Mouse (Mus musculus) forebrain, embryonic 12.5 days (tissue): ENCODE measurements around the gene Hoxc10. TPM values are rescaled to one million over a fixed set of nuclear protein-coding genes. Genes with fewer than 3 reads are reported as not detected.

Source experiments
- ATAC-seq: fragments of 200-750 bp; cut with Nextera tagmentation; 2 replicates; pipeline ENCODE4 v1.8.0; 2017; ENCODE audit warnings: moderate TSS enrichment; ENCODE audit not compliant: low FRiP score
- H3K27ac ChIP-seq: fragments of 300-500 bp; sonication (generic); 2 replicates; pipeline ENCODE4 v1.5.1; 2016; ENCODE audit warnings: mild to moderate bottlenecking
- H3K27me3 ChIP-seq: fragments of 300-500 bp; sonication (generic); 2 replicates; pipeline ENCODE4 v1.6.1; 2016; ENCODE audit warnings: mild to moderate bottlenecking
- H3K36me3 ChIP-seq: fragments of 300-500 bp; sonication (generic); replicated peaks from 2 replicates; pipeline ENCODE4 v1.6.1; 2016; ENCODE audit warnings: mild to moderate bottlenecking
- H3K4me1 ChIP-seq: fragments of 300-500 bp; sonication (generic); 2 replicates; pipeline ENCODE4 v1.6.1; 2016
- H3K4me2 ChIP-seq: fragments of 300-500 bp; sonication (generic); 2 replicates; pipeline ENCODE4 v1.6.1; 2016; ENCODE audit warnings: mild to moderate bottlenecking, moderate library complexity
- H3K4me3 ChIP-seq: fragments of 300-500 bp; sonication (generic); replicated peaks from 2 replicates; pipeline ENCODE4 v1.5.1; 2016; ENCODE audit warnings: mild to moderate bottlenecking
- H3K9ac ChIP-seq: fragments of 300-500 bp; sonication (generic); 2 replicates; pipeline ENCODE4 v1.6.1; 2016; ENCODE audit warnings: mild to moderate bottlenecking
- H3K9me3 ChIP-seq: fragments of 300-500 bp; sonication (generic); 2 replicates; pipeline ENCODE4 v1.6.1; 2016
- WGBS: fragments of 180-500 bp; shearing (Covaris S2); methylation state at CpG from one replicate; pipeline ENCODE4 v1.1.7; 2016; 5-methylcytosine and 5-hydroxymethylcytosine counted together
- polyA plus RNA-seq: library from polyadenylated mRNA; unstranded; fragments of >200 nt; fragmentation: Nextera tagmentation; extraction: Ambion mirVana; gene quantifications from 2 replicates; pipeline ENCODE4 v1.2.1, GENCODE M21; 2016

Hoxc10 gene
- polyA plus RNA-seq, 1 experiment from 2014 or later, result not detected

GRCm38 (mm10) chr15:103001370-103001769, 34.8 kb downstream of the Hoxc10 start:
- ATAC-seq, result no peak
- Histone ChIP-seq H3K9me3 (no peaks in the 10 kb centered on the region), H3K27me3 (peaks cover 99% of the 10 kb centered on the region), H3K36me3 (no peaks in the 10 kb centered on the region), H3K9ac (no peak overlapping the region), H3K27ac (no peak overlapping the region), H3K4me2 (no peak overlapping the region), H3K4me3 (no peak overlapping the region), H3K4me1 (peaks cover 8% of the 10 kb centered on the region)
- 7% methylated on average over 2 of the region's 2 CpGs for WGBS

- WGBS, result 5% methylated on average over 4 of the region's 4 CpGs
- no peak for ATAC-seq
- H3K4me2 ChIP-seq, result no peak overlapping the region
- no peak overlapping the region for H3K27ac ChIP-seq
- peaks cover 99% of the 10 kb centered on the region for H3K27me3 ChIP-seq
- no peaks in the 10 kb centered on the region for H3K36me3 ChIP-seq
- peaks cover 8% of the 10 kb centered on the region for H3K4me1 ChIP-seq
- no peak overlapping the region for H3K9ac ChIP-seq
- H3K9me3 ChIP-seq, result no peaks in the 10 kb centered on the region
- no peak overlapping the region for H3K4me3 ChIP-seq
These were observed 35.6 kb downstream of the Hoxc10 start for GRCm38 (mm10) chr15:103002156-103002555.

GRCm38 (mm10) chr15:103002821-103003448, 36.3 kb downstream of the Hoxc10 start:
- H3K27ac ChIP-seq, result no peak overlapping the region
- H3K4me1 ChIP-seq, result peaks cover 8% of the 10 kb centered on the region
- H3K4me3 ChIP-seq, result no peak overlapping the region
- H3K27me3 ChIP-seq, result peaks cover 99% of the 10 kb centered on the region
- no peak overlapping the region for H3K4me2 ChIP-seq
- no peaks in the 10 kb centered on the region for H3K36me3 ChIP-seq
- no peak for ATAC-seq
- WGBS, result 3% methylated on average over 13 of the region's 13 CpGs
- H3K9ac ChIP-seq, result no peak overlapping the region
- no peaks in the 10 kb centered on the region for H3K9me3 ChIP-seq

- Histone ChIP-seq H3K27ac (no peak overlapping the region), H3K27me3 (peaks cover 99% of the 10 kb centered on the region), H3K9me3 (no peaks in the 10 kb centered on the region), H3K9ac (no peak overlapping the region), H3K4me2 (no peak overlapping the region), H3K4me1 (no peaks in the 10 kb centered on the region), H3K4me3 (no peak overlapping the region), H3K36me3 (no peaks in the 10 kb centered on the region)
- no peak for ATAC-seq
- under 1% methylated on average over 17 of the region's 17 CpGs for WGBS
These were observed 38.7 kb downstream of the Hoxc10 start for GRCm38 (mm10) chr15:103005308-103005707.

- no peak overlapping the region for H3K27ac ChIP-seq
- 0% methylated on average over 5 of the region's 5 CpGs for WGBS
- H3K9me3 ChIP-seq, result no peaks in the 10 kb centered on the region
- H3K4me3 ChIP-seq, result no peak overlapping the region
- H3K4me1 ChIP-seq, result no peaks in the 10 kb centered on the region
- H3K9ac ChIP-seq, result no peak overlapping the region
- ATAC-seq, result no peak
- H3K27me3 ChIP-seq, result peaks cover 99% of the 10 kb centered on the region
- H3K4me2 ChIP-seq, result no peak overlapping the region
- H3K36me3 ChIP-seq, result no peaks in the 10 kb centered on the region
These were observed 39.2 kb downstream of the Hoxc10 start for GRCm38 (mm10) chr15:103005797-103006196.

GRCm38 (mm10) chr15:103006326-103006725, 39.7 kb downstream of the Hoxc10 start:
- no peaks in the 10 kb centered on the region for H3K36me3 ChIP-seq
- H3K27me3 ChIP-seq, result peaks cover 99% of the 10 kb centered on the region
- WGBS, result 12% methylated on average over 1 of the region's 1 CpGs
- H3K9ac ChIP-seq, result no peak overlapping the region
- no peak overlapping the region for H3K4me3 ChIP-seq
- no peaks in the 10 kb centered on the region for H3K9me3 ChIP-seq
- H3K4me1 ChIP-seq, result no peaks in the 10 kb centered on the region
- no peak overlapping the region for H3K27ac ChIP-seq
- H3K4me2 ChIP-seq, result no peak overlapping the region
- ATAC-seq, result no peak

GRCm38 (mm10) chr15:103009265-103010111, 42.9 kb downstream of the Hoxc10 start:
- under 1% methylated on average over 27 of the region's 27 CpGs for WGBS
- Histone ChIP-seq H3K9ac (no peak overlapping the region), H3K27ac (no peak overlapping the region), H3K4me1 (peaks cover 5% of the 10 kb centered on the region), H3K9me3 (no peaks in the 10 kb centered on the region), H3K4me2 (no peak overlapping the region), H3K4me3 (no peak overlapping the region), H3K36me3 (no peaks in the 10 kb centered on the region), H3K27me3 (peaks cover 99% of the 10 kb centered on the region)
- ATAC-seq, result no peak

GRCm38 (mm10) chr15:103010112-103010846, 43.7 kb downstream of the Hoxc10 start:
- WGBS, result under 1% methylated on average over 31 of the region's 31 CpGs
- H3K9ac ChIP-seq, result no peak overlapping the region
- no peaks in the 10 kb centered on the region for H3K9me3 ChIP-seq
- no peak overlapping the region for H3K4me3 ChIP-seq
- no peaks in the 10 kb centered on the region for H3K36me3 ChIP-seq
- H3K4me1 ChIP-seq, result peaks cover 5% of the 10 kb centered on the region
- H3K4me2 ChIP-seq, result no peak overlapping the region
- ATAC-seq, result no peak
- H3K27ac ChIP-seq, result no peak overlapping the region
- H3K27me3 ChIP-seq, result peaks cover 99% of the 10 kb centered on the region

GRCm38 (mm10) chr15:103010847-103011555, 44.4 kb downstream of the Hoxc10 start:
- WGBS, result under 1% methylated on average over 28 of the region's 28 CpGs
- ATAC-seq, result no peak
- no peak overlapping the region for H3K4me2 ChIP-seq

GRCm38 (mm10) chr15:103011928-103012486, 45.4 kb downstream of the Hoxc10 start:
- no peaks in the 10 kb centered on the region for H3K36me3 ChIP-seq
- H3K9me3 ChIP-seq, result no peaks in the 10 kb centered on the region
- no peak for ATAC-seq
- no peak overlapping the region for H3K27ac ChIP-seq
- H3K4me1 ChIP-seq, result peaks cover 5% of the 10 kb centered on the region
- H3K27me3 ChIP-seq, result peaks cover 99% of the 10 kb centered on the region
- no peak overlapping the region for H3K9ac ChIP-seq
- H3K4me2 ChIP-seq, result no peak overlapping the region
- whole genome bisulfite sequencing, result 1% methylated on average over 26 of the region's 26 CpGs
- no peak overlapping the region for H3K4me3 ChIP-seq

More at GRCm38 (mm10) chr15:103010847-103011555, 44.4 kb downstream of the Hoxc10 start:
- peaks cover 5% of the 10 kb centered on the region for H3K4me1 ChIP-seq
- no peak overlapping the region for H3K27ac ChIP-seq
- no peak overlapping the region for H3K9ac ChIP-seq
- H3K36me3 ChIP-seq, result no peaks in the 10 kb centered on the region
- peaks cover 99% of the 10 kb centered on the region for H3K27me3 ChIP-seq
- no peak overlapping the region for H3K4me3 ChIP-seq
- no peaks in the 10 kb centered on the region for H3K9me3 ChIP-seq

- H3K4me2 ChIP-seq, result no peak overlapping the region
These were observed 46.8 kb downstream of the Hoxc10 start for GRCm38 (mm10) chr15:103013238-103013984.

More at GRCm38 (mm10) chr15:103013238-103013984, 46.8 kb downstream of the Hoxc10 start:
- Histone ChIP-seq H3K27ac (no peak overlapping the region), H3K9ac (no peak overlapping the region), H3K27me3 (peaks cover 99% of the 10 kb centered on the region), H3K9me3 (no peaks in the 10 kb centered on the region), H3K36me3 (no peaks in the 10 kb centered on the region), H3K4me1 (peaks cover 5% of the 10 kb centered on the region), H3K4me3 (no peak overlapping the region)
- no peak for ATAC-seq
- 2% methylated on average over 17 of the region's 17 CpGs for WGBS
